Mouse (Mus musculus) c-Kit-positive CD71-positive TER-119-positive erythroid progenitor cells, embryonic 14.5 days (primary cell): ENCODE results near the gene Nudt9.

Experiments
- DNase-seq: peaks from one replicate; pipeline ENCODE4 v3.0.0-alpha.2; 2013; ENCODE audit warnings: low spot score

Nudt9 gene

GRCm38 (mm10) chr5:104036686-104037085 is 9.4 kb upstream of the Nudt9 start:
- DNase-seq, result no peak

- DNase-seq, result no peak
Observed at GRCm38 (mm10) chr5:104039154-104039932, 6.8 kb upstream of the Nudt9 start.

DNA sequence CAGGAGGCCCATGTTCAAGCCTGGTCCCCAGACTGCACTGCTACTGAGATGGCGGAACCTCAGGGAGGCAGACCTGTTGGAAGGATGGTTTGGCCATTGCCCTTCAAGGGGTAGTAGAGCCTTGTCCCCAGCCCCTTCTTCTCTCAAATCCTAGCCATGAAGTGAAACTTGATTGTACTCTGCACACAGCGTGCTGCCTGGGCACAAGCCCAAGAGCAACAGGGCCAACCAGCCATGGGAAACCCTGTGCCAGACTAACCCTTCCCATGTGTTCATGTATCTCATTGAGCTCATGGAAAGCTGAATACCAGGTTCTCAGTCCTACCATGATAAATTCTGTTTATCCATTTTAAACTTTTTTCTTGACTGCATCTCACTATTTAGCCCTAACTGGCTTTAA is 3.2 kb upstream of the Nudt9 start:
- no peak for DNase-seq

DNA sequence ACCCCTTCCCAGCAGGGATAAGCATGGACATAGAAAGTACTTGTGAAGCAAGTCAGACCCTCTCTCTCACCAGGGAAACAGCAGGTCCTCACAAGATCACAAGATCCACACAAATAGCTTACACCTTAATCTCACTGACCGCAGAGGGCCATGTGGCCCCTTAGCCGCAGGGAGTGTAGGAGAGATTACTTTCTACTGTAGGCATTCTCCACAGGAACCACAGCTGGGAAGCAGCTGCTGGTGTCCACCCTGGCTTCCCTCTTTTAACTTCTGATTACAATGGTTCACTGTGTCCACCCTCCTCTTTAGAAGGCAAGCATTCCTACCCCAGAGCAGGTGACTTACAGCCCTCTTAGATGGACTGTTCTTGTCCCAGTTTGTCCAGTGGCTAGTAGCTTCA is 2.4 kb upstream of the Nudt9 start:
- DNase-seq, result no peak

DNA sequence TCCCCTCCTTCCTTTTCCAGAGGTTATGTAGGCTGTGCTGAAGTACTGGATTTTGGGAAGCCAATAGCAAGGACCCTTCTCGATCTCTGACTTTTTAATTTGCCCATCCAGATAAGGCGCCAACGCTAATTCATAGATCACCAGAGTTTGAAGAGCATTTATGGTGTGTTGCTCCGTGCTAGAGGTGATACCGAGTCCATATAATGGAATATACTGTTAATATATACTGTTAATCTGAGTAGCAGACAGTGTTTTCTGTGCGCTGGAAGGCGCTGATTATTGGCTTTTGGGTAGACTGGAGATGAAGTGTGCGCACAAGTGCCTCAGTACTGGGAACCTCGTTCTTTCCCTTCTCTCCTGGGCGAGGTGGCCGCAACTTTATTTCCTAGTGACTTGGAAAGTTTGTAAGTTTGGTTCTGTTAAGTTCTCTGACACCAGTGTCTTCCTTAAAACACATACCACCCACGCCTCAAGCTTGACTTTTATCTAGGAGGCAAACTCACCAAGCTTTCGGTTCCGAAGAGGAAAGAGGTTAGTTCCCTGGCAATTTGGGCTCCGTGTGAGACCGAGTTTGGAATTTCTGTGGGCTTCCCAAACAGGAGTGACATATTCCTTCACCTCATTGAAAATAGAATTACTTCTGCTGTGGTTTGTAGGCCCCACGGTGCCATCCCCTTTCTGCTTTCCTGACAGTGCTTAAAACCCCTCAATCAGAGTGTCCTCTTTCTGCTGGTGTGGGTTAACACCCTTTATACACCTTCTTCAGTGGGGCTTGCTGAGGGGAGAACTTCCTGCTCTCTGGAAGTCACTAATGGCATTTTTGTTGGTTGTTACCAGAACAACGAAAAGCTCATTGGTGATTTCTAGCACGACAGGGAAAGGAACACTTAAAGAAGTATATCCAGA is 1.3 kb downstream of the Nudt9 start:
- peak; percentile 59 for DNase-seq

DNA sequence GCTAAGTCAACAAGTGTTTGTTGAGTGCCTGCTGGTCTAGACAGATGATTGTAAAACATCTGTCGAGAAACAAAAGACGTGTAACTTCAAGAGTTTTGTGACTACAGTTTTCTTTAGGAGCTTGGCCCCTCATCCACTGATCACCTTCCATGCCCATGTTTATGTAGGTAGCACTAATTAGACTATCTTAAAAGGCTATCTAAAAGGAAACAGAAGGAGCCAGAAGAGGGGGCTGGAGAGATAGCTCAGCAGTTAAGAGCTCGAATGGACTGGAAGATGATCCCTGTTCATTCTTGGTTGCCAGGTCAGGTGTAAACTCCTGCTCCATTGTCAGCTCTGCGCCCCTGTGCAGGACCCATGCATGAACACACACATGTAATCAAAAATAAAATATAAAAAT is 2.0 kb downstream of the Nudt9 start:
- peak; percentile 51 for DNase-seq

DNA sequence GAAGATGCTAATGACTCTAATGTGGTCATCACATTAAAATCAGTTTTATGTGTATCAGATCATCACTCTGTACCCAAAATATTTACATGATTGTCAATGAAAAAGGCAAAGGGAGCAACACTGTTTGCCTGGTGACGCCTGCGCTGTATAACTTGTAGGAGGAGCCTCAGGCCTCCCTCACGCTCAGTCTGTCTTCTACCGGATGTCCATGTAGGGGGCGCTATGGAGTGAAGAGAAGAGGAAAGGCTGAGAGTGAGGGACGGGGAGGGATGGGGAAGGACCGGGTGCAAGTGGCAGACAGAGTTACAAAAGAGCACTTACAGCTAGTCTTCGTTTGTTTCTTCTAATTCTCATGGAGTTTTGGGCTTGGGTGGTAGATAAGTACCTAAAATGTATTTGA is 6.8 kb downstream of the Nudt9 start:
- peak; percentile 70 for DNase-seq

DNA sequence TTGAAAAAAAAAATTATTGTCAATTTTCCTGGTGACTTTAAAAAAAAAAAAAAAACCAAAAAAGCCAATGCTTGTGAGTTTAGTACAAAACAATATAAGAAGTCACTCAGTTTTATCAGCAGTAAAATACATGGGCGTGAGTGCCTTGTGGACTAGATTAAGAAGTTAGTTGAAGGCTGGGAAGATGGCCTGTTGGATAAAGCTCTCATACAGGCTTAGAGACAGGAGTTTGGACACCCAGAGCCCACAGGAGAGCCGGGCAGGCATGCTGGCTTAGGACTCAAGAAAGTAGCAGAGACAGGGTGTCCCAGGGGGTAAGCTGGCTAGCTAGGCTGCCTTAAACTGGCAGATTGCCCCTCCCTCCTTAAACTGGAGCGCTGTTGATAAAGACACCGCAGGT is 8.8 kb downstream of the Nudt9 start:
- DNase-seq, result peak; percentile 74

DNA sequence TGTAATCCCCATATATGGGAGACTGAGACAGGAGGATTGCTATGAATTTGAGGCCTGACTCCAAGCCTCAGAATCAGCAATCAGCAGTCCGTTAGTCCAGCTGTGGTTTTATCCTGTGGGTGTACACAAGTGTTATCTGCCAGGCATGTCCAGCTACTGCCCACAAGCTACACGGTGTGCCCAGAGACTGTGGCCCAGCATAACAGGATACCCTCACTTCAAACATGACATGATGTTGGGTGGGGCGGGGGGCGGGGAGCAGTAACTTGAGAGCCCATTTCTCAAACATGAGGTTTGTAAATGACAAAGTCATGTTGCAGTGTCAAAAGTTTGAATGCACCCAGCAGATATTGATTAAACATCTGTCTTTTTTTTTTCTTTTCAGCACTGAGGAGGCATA is 9.7 kb downstream of the Nudt9 start:
- no peak for DNase-seq

GRCm38 (mm10) chr5:104056295-104056694 is 10.2 kb downstream of the Nudt9 start:
- no peak for DNase-seq

DNA sequence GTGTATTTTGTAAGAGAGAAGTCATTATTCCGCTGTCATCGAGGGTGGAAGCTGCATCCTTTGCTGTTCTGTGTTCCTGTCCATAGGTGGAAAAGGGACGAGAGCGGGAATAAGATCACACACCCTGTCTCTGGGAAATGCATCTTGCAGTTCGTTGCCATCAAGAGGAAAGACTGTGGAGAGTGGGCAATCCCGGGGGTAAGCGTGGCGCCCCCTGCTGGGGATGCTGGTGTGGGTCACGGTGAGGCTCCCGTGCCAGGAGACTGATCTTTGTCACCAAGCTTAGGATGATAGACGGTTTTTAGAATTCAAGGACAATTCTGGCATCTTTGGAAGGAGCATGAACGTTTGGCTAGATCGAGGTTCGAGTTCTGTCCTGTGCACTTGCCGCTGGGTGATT is 11.9 kb downstream of the Nudt9 start:
- DNase-seq, result no peak

DNA sequence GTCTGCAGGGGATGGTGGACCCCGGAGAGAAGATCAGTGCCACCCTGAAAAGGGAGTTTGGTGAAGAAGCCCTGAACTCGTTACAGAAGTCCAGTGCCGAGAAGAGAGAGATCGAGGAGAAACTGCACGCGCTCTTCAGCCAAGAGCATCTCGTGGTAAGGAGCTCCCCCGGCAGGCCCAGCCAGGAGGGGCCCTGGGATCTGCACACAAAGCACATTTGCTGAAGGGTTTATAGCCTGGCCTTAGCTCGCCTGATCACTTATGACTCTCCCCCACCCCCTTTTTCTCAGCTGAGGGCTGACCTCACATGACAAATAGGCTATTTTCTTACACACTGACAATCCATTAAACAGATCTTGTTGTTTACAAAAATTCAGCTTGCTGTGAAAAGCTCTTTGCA is 13.5 kb downstream of the Nudt9 start:
- no peak for DNase-seq

GRCm38 (mm10) chr5:104060429-104060828 is 14.3 kb downstream of the Nudt9 start:
- DNase-seq, result no peak

GRCm38 (mm10) chr5:104061936-104062772 is 16.0 kb downstream of the Nudt9 start:
- no peak for DNase-seq

DNA sequence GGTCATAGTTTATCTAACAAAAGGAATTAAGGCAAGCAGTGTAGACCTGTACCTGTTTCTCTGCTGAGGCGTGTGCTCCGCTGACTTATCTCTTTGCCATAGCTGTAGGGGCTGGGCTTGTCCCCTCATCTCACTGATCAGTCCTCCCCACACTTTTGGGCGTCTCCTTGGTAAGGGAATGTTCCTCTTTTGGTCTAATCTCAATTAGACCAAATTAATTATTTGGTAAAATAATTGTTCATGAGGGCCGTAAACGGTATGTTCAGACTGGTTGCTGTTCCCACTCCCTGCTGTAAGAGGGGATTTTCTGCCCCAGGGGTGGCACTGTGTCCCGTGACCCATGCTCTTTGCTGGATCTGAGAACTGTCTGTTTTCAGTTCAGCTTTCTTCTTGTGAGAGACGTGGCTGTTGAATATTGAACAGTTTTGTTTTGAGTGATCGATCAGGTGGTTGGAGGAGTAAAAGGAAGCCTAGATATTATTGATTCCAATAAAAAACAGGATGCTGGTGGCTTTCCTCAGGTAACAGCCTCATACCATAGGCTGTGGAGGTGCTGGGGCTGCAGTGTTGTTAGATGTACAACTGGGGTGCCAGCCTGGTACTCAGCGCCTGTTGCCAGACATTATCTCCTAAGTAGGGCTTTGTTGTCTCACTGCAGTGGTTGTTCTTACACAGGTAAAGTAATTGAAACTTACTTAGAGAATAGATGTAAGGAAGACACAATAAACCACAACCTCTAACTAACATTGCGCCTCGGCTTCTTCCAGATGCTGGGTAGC is 16.9 kb downstream of the Nudt9 start:
- DNase-seq, result peak; percentile 72

- no peak for DNase-seq
Observed at GRCm38 (mm10) chr5:104068751-104069150, 22.6 kb downstream of the Nudt9 start.

GRCm38 (mm10) chr5:104071048-104071447 is 24.9 kb downstream of the Nudt9 start:
- DNase-seq, result no peak

- no peak for DNase-seq
Observed at GRCm38 (mm10) chr5:104072272-104072886, 26.3 kb downstream of the Nudt9 start.

GRCm38 (mm10) chr5:104073602-104074001 is 27.5 kb downstream of the Nudt9 start:
- no peak for DNase-seq

- peak; percentile 54 for DNase-seq
Observed at GRCm38 (mm10) chr5:104074388-104074787, 28.3 kb downstream of the Nudt9 start.

GRCm38 (mm10) chr5:104076361-104076760 is 30.3 kb downstream of the Nudt9 start:
- DNase-seq, result no peak
